Mouse (Mus musculus) 3T3-L1 (cell line): ENCODE measurements around the gene Kif1bp.

Experiments
- DNase-seq: peaks from one replicate; pipeline ENCODE4 v3.0.0-alpha.2; 2015; ENCODE audit warnings: low read depth, low spot score

Kif1bp gene

GRCm38 (mm10) chr10:62556558-62556901, 21.7 kb downstream of the Kif1bp start:
- DNase-seq = no peak

- peak; percentile 16 for DNase-seq
These were observed 22.3 kb downstream of the Kif1bp start for GRCm38 (mm10) chr10:62555705-62556557.

GRCm38 (mm10) chr10:62553611-62554091, 24.6 kb downstream of the Kif1bp start:
- no peak for DNase-seq

DNA sequence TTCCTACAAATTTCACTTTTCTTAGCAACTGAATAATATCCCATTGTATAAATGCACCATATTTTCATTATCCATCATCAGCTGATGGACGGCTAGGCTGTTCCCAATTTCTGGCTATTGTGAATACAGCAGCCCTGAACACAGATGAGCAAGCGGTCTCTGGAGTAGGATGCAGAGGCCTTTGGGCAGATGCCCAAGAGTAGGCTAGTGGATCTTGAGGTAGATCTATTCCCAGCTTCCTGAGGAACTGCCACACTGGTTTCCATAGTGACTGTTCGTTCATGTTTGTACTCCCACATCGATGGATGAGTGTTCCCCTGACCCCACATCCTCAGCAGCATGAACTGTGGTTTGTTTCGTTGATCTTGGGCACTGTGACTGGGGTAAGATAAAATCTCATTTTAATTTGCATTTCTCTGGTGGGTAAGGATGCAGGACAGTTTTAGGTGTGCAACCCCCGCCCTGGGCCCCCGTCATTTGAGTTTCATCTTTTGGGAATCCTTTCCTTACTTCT, 27.4 kb downstream of the Kif1bp start:
- DNase-seq = no peak

GRCm38 (mm10) chr10:62549523-62550166, 28.6 kb downstream of the Kif1bp start:
- DNase-seq = peak; percentile 75

GRCm38 (mm10) chr10:62546441-62546840, 31.8 kb downstream of the Kif1bp start:
- DNase-seq = no peak

DNA sequence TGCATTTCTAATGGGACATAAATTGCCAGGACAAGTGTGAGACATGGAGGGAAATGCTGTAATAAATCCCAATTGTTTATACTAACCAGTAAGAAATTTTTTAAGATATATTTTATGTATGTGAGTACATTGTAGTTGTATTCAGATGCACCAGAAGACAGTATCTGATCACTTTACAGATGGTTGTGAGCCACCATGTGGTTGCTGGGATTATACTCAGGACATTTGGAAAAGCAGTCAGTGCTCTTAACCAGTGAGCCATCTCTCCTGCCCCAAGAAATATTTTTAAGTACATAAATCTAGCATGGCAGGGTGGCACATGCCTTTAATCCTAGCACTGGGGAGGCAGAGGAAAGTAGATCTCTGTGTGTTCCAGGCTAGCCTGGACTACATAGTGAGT, 32.5 kb downstream of the Kif1bp start:
- DNase-seq = no peak

DNA sequence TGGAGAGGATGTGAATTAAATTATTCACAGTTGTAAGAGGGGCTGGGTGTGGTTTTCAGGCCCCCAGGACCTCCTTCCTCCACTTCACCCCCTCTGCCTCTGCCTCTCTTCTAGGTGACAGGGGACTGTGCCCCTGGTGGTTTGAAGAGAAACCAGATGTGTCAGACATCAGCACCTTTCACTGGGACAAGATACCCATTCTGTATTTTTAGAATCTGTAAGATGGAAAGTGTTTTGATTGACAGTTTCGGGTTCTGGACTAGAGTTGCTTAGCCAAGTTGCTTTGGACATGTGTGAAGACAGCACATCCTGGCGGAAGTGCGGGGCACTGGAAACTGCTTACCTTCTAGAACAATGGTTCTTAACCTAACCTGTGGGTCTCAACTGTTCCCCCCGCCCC, 33.9 kb downstream of the Kif1bp start:
- no peak for DNase-seq

DNA sequence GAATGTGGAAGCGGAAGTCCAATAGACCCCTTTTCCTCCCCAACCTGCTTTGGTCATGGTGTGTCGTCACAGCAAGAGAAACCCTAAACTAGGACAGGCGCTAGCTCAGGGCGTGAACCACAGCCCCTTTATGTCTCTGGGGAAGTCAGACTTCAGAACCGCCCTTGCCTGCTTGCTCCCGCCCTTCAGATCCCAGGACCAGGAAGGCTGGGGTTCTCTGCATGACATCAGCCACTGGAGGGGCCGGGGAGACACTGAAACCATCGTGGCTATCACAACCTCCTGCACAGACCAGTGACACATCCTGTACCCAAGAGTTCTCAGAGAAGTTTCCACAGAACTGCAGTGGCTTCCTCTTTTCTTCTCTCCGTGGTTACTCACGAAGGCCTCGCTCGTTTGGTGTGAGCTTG, 34.9 kb downstream of the Kif1bp start:
- DNase-seq = no peak

- DNase-seq = peak; percentile 13
These were observed 35.3 kb downstream of the Kif1bp start for GRCm38 (mm10) chr10:62542928-62543327.

- no peak for DNase-seq
These were observed 35.8 kb downstream of the Kif1bp start for GRCm38 (mm10) chr10:62542507-62542906.

DNA sequence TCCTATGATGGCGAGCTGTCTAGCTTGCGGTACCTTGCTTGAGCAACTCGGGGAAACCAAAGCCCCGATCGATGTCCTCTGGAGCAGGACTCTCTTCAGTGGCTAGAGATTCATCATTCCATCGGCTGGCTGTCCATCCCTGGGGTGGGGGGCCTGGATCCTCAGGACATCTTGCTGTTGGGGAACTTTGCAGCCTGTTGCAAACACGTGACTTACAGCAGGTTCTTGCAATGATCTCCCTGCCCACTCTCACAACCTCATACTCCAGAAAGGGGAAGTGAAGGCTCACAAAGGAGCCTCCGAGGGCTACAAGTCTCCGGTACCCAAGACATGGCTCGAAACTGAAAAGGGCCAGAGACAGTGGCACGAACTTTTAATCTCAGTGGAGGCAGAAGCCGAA, 36.8 kb downstream of the Kif1bp start:
- no peak for DNase-seq

GRCm38 (mm10) chr10:62540800-62541199, 37.5 kb downstream of the Kif1bp start:
- no peak for DNase-seq

DNA sequence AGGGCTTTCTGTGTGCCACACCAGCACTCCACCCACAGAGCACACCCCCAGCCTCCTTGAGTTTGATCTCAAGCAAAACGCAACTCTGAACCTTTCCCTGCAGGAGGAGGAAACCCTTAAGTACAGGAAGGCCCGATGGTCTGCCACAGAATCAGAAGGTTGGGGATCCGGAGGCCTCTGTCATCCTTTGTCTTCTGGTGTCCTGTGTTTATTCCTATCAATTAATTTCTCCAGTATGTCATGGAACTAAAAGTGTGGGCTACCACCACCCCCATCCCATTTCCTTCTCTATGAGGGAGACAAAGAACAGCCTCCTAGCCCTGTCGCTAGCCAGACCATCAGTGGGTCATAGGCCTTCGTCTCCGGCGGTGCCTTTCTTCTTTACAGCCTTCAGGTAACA, 43.7 kb downstream of the Kif1bp start:
- DNase-seq = no peak

DNA sequence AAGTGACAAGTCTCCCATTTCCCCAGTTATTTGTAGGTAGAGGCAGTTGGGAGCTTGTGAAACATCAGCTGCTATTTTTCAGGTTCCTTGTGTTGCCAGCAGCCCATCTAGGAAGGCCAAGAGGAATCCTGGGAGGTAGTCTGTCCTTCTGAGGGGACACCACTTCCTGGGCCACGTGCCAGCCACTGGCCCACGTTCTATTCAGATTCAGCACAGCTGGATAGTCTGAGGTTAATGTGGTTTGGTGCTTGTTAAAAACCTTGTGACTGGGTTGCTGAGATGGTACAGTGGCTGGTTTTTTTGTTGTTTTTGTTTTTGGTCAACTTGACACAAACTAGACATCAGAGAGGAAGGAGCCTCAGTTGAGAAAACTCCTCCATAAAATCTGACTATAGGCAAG, 45.4 kb downstream of the Kif1bp start:
- peak; percentile 35 for DNase-seq

- no peak for DNase-seq
These were observed 48.1 kb downstream of the Kif1bp start for GRCm38 (mm10) chr10:62530183-62530582.

- DNase-seq = no peak
These were observed 50.9 kb downstream of the Kif1bp start, which contains the start of gene Srgn for GRCm38 (mm10) chr10:62527351-62527750. Srgn (minus strand) TSS chr10:62527451.

- no peak for DNase-seq
These were observed 55.8 kb downstream of the Kif1bp start for GRCm38 (mm10) chr10:62522346-62522950.

DNA sequence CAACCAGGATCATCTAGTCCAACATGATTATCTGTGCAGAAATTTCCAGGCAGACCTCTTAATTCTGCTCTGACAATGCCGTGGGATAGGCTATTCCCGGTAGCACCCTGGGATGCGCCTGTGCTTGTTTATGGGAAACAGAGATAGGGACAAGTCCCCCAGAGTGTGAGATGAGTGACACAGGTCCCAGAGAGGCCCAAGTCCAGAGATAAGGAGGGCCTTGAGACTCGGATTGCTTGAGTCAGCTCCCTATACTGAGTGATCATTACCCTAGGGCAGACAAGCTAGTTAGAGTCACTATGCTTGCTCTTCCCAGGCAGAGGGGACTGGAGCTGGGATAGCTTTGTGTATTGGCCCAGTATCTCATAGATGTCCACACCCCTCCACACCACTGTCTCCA, 56.5 kb downstream of the Kif1bp start:
- no peak for DNase-seq

- no peak for DNase-seq
These were observed 57.3 kb downstream of the Kif1bp start for GRCm38 (mm10) chr10:62520911-62521310.

DNA sequence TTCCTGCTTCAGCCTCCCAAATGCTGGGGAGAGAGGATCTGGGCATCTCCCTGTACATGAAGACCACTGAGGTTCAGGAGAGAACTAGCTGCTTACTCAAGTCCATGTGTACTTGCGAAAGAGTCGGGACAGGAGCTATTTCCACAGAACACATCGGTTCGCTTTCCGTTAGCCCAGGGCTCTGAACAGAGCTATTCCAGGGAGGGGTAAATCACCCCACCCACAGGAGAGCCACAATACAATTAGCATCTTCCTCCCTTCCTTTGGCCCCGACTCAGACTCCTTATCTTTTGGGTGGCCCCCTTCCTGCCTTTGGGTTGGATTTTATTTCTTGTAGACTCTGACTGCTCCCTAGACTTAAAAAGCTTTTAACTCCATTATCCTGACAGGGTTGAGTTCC, 60.7 kb downstream of the Kif1bp start:
- no peak for DNase-seq

DNA sequence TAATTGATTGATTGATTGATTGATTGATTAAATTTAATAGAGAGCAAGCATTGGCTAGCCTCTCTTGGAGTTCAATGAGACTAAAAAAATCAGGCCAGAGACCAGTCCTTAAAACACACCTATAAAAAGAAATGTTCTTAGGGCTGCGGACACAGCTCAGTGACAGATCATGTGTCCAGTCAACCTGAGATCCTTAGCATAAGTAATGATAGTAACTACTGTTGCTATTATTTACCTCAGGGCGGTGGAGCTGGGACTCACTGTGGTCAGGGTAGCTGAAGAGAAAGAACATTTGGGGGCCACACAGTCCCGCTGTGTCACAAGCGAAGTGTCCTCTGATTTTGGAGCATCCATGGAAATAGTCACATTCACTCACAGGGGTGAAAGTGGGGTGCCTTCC, 65.4 kb downstream of the Kif1bp start:
- no peak for DNase-seq
